Mouse (Mus musculus) stomach, postnatal 0 days (tissue): Measurements from ENCODE around the gene Plekha4. TPM values are rescaled to one million over a fixed set of nuclear protein-coding genes. Genes with fewer than 3 reads are reported as not detected.

Experiments used
- ATAC-seq: fragments of 200-750 bp; cut with Nextera tagmentation; 2 replicates; pipeline ENCODE4 v1.8.0; 2017; ENCODE audit not compliant: low FRiP score, low TSS enrichment
- DNase-seq: peaks from one replicate; pipeline ENCODE4 v3.0.0-alpha.2; 2016; ENCODE audit warnings: low spot score
- H3K27ac ChIP-seq: fragments of 300-500 bp; sonication (generic); replicated peaks from 2 replicates; pipeline ENCODE4 v1.5.1; 2014; ENCODE audit warnings: mild to moderate bottlenecking, control low read depth
- H3K27me3 ChIP-seq: fragments of 300-500 bp; sonication (generic); 2 replicates; pipeline ENCODE4 v1.6.1; 2014; ENCODE audit warnings: low read length; ENCODE audit not compliant: control insufficient read depth, insufficient read depth
- H3K36me3 ChIP-seq: fragments of 300-500 bp; sonication (generic); 2 replicates; pipeline ENCODE4 v1.6.1; 2014; ENCODE audit warnings: low read length, mixed read lengths; ENCODE audit not compliant: control insufficient read depth, insufficient read depth
- H3K4me1 ChIP-seq: fragments of 300-500 bp; sonication (generic); replicated peaks from 2 replicates; pipeline ENCODE4 v1.6.1; 2014; ENCODE audit warnings: antibody characterized with exemption; ENCODE audit not compliant: control insufficient read depth, insufficient read depth
- H3K4me2 ChIP-seq: fragments of 300-500 bp; sonication (generic); replicated peaks from 2 replicates; pipeline ENCODE4 v1.6.1; 2014; ENCODE audit warnings: low read depth, mild to moderate bottlenecking, control low read depth, moderate library complexity
- H3K4me3 ChIP-seq: fragments of 300-500 bp; sonication (generic); 2 replicates; pipeline ENCODE4 v1.5.1; 2014; ENCODE audit warnings: low read depth, low read length, control low read depth
- H3K9ac ChIP-seq: fragments of 300-500 bp; sonication (generic); 2 replicates; pipeline ENCODE4 v1.6.1; 2014; ENCODE audit warnings: mild to moderate bottlenecking, low read length, control low read depth, mixed read lengths
- H3K9me3 ChIP-seq: fragments of 300-500 bp; sonication (generic); 2 replicates; pipeline ENCODE4 v1.6.1; 2016; ENCODE audit warnings: low read length; ENCODE audit not compliant: control insufficient read depth
- CTCF ChIP-seq: IDR thresholded peaks from 2 replicates; pipeline ENCODE4 v1.5.1; 2016; ENCODE audit warnings: antibody characterized with exemption, low read depth, mild to moderate bottlenecking, moderate library complexity
- EP300 ChIP-seq: optimal IDR thresholded peaks from 2 replicates; pipeline ENCODE3; 2016; ENCODE audit warnings: antibody characterized with exemption
- WGBS: fragments of 180-500 bp; shearing (Covaris S2); extraction: QIAGEN DNeasy Blood & Tissue Kit; methylation state at CpG from one replicate; pipeline ENCODE4 v1.1.7; 2014; 5-methylcytosine and 5-hydroxymethylcytosine counted together
- polyA plus RNA-seq: library from polyadenylated mRNA; unstranded; fragments of >200 nt; fragmentation: Nextera tagmentation; extraction: Ambion mirVana; gene quantifications from 2 replicates; pipeline ENCODE4 v1.2.1, GENCODE M21; 2015

Gene Plekha4
- polyA plus RNA-seq, 1 experiment from 2014 or later: 7.9 TPM

DNA sequence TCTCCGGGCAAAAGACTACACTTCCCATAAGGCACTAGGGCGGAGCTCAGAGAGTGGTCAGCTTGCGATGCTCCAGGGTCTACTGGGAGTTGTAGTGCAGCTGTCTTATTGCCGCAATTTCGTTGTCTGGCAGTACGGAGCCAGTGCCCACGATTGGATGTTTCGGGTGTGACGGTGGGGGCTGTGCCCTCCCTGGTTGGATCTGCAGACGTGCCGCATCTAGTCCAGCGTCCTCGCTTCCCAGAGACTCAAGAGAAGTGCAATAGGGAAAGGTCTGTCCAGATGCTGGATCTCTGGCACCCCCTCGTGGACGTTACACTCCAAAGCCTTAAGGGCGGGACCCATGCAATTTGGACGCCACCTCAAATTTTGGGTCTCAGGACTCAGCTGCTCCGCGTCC lies 63.0 kb downstream of the Plekha4 start:
- ATAC-seq (peak; percentile 95), DNase-seq (peak; percentile 90)
- WGBS: 2% methylated on average over 19 of the region's 19 CpGs

DNA sequence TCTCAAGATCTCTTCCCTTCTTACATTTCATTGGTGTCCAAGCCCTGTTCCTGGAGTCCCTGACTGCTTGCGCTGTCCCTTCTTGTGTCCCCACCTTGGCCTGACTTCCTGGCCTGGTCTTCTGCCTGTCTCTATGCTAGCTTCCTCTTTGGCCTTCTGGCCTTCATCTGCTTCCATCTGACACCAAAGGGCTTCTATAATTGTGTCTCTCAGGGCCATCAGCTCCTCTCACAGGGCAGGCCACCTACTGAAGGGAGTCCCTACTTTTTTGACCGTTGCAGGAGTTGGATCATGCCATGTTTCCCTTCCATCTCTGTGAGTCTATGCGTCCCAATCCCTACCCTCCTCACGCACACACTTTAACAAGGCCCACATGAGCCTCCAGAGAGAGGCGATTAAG lies 63.8 kb downstream of the Plekha4 start:
- no peak for ATAC-seq
- whole genome bisulfite sequencing: 95% methylated on average over 5 of the region's 5 CpGs
- DNase-seq: no peak
- H3K4me1 ChIP-seq: no peaks in the 10 kb centered on the region
- H3K9ac ChIP-seq: no peak overlapping the region
- no peak for TF ChIP-seq EP300
- TF ChIP-seq CTCF: no peak
- no peaks in the 10 kb centered on the region for H3K9me3 ChIP-seq
- H3K36me3 ChIP-seq: peaks cover 5% of the 10 kb centered on the region; the same call in 1 of the 2 replicates
- H3K27ac ChIP-seq: no peak overlapping the region
- no peak overlapping the region for H3K4me2 ChIP-seq
- no peaks in the 10 kb centered on the region for H3K27me3 ChIP-seq
- no peak overlapping the region for H3K4me3 ChIP-seq

More for the DNA sequence above, 63.0 kb downstream of the Plekha4 start:
- Histone ChIP-seq H3K27ac (no peak overlapping the region), H3K36me3 (peaks cover 8% of the 10 kb centered on the region; the same call in 1 of the 2 replicates), H3K27me3 (no peaks in the 10 kb centered on the region), H3K4me1 (no peaks in the 10 kb centered on the region), H3K4me2 (peak overlapping the region; percentile 49), H3K9me3 (no peaks in the 10 kb centered on the region), H3K4me3 (no peak overlapping the region), H3K9ac (no peak overlapping the region)
- TF ChIP-seq CTCF (peak; percentile 96), EP300 (no peak)

DNA sequence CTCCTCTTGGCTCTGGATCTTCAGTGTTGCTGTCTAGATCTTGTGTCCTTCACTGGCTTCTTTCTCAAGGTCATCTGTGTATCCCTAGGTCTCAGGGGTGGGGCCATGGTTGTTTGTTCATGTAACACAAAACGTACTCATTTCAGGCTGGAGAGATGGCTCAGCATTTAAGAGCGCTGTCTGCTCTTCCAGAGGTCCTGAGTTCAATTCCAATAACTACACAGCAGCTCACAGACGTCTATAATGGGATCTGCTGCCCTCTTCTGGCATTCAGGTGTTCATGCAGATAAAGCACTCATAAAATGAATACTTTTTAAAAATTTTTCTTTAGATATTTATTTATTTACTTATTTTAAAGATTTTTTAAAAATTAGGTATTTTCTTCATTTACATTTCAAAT lies 64.7 kb downstream of the Plekha4 start:
- H3K4me3 ChIP-seq: no peak overlapping the region
- no peak for TF ChIP-seq EP300
- TF ChIP-seq CTCF: peak; percentile 58
- WGBS: 58% methylated on average over 3 of the region's 3 CpGs
- no peaks in the 10 kb centered on the region for H3K9me3 ChIP-seq
- H3K27ac ChIP-seq: no peak overlapping the region
- no peaks in the 10 kb centered on the region for H3K27me3 ChIP-seq
- no peak overlapping the region for H3K9ac ChIP-seq
- H3K4me2 ChIP-seq: no peak overlapping the region
- H3K4me1 ChIP-seq: no peaks in the 10 kb centered on the region
- no peak for DNase-seq
- no peak for ATAC-seq
- H3K36me3 ChIP-seq: no peaks in the 10 kb centered on the region

DNA sequence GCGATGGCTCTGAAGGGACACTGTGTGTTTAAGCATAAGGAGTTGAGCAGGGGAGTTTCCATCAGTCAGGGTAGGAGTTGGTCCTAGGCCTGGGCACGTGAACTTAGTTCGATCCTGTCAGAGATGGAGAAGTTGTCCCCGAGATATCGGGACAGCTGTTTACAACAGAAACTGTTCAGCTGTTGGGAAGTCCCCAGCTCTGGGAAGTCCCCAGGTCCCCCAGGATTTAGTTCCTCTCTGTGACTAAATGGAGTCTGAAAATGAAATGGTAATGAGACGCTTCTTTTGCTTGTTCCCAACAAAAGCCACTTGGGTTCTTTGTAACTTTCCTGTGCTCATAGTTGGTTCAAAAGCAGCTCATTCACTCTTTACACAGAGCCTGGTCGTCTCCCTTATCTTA lies 65.8 kb downstream of the Plekha4 start:
- Histone ChIP-seq H3K4me1 (no peaks in the 10 kb centered on the region), H3K9me3 (no peaks in the 10 kb centered on the region), H3K36me3 (no peaks in the 10 kb centered on the region), H3K27me3 (no peaks in the 10 kb centered on the region), H3K27ac (no peak overlapping the region), H3K4me3 (no peak overlapping the region), H3K9ac (no peak overlapping the region), H3K4me2 (no peak overlapping the region)
- no peak for ATAC-seq
- WGBS: 68% methylated on average over 7 of the region's 7 CpGs
- TF ChIP-seq EP300 (no peak), CTCF (no peak)
- DNase-seq: no peak

DNA sequence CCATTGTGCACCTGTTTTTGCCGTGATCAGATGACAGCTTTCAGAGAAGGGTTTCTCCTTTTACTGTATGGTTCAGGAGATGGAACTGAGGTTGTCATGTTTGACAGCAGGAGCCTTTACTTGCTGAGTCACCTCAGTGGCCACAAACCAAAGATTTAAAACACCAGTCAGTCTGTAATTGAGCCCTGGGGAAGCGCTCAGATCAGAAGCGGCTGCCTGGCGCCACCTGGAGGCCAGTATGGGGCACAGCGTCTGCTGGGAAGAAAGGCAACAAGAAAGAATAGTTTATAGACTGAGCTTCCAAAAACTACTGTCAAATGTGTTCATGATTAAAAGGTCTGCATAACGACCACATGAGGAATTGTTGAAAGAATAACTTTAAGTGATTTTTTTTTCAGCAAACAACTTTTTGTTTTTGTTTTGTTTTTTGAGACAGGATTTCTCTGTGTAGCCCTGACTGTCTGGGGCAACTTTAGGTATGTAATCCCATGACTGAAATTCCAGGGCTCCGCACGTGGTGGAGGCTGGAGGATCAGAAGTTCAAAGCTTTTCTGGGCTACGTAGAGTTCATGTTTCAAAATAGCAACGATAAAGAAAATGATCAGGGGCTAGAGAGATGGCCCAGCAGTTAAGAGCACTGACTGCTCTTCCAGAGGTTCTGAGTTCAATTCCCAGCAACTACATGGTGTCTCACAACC lies 67.1 kb downstream of the Plekha4 start:
- no peak overlapping the region for H3K9ac ChIP-seq
- H3K36me3 ChIP-seq: no peaks in the 10 kb centered on the region
- no peak overlapping the region for H3K4me2 ChIP-seq
- ATAC-seq (no peak), DNase-seq (peak; percentile 76)
- no peaks in the 10 kb centered on the region for H3K9me3 ChIP-seq
- H3K27ac ChIP-seq: no peak overlapping the region
- 17% methylated on average over 10 of the region's 10 CpGs for WGBS
- TF ChIP-seq EP300 (no peak), CTCF (peak; percentile 96)
- no peaks in the 10 kb centered on the region for H3K4me1 ChIP-seq
- no peak overlapping the region for H3K4me3 ChIP-seq
- H3K27me3 ChIP-seq: no peaks in the 10 kb centered on the region

DNA sequence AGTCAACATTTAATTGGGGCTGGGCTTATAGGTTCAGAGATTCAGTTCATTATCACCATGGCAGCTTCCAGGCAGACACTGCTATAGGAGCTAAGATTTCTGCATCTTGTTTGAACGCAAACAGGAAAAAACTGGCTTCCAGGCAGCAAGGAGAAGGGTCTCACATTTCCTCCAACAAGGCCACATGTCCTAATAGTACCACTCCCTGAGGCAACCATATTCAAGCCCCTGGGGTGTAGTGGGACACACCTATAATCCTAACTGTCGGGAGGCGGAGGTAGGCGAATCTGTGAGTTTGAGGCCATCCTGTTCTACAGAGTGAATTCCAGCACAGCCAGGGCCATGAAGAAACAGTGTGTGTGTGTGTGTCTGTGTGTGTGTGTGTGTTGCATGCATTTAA lies 69.0 kb downstream of the Plekha4 start:
- H3K4me1 ChIP-seq: no peaks in the 10 kb centered on the region
- ATAC-seq (no peak), DNase-seq (no peak)
- 78% methylated on average over 4 of the region's 4 CpGs for WGBS
- no peaks in the 10 kb centered on the region for H3K9me3 ChIP-seq
- TF ChIP-seq CTCF: no peak
- TF ChIP-seq EP300: no peak
- no peak overlapping the region for H3K4me3 ChIP-seq
- H3K4me2 ChIP-seq: no peak overlapping the region
- no peak overlapping the region for H3K27ac ChIP-seq
- H3K9ac ChIP-seq: no peak overlapping the region
- no peaks in the 10 kb centered on the region for H3K27me3 ChIP-seq
- H3K36me3 ChIP-seq: no peaks in the 10 kb centered on the region
